Mouse (Mus musculus) spleen, adult 18-20 months (tissue): ENCODE results near the gene Gbx2.

Experiments used
- DNase-seq, 2 experiments: peaks; one replicate each; pipeline ENCODE4 v3.0.0; 2022; ENCODE audit warnings: mixed read lengths in 2 of 2

Gbx2 gene

DNA sequence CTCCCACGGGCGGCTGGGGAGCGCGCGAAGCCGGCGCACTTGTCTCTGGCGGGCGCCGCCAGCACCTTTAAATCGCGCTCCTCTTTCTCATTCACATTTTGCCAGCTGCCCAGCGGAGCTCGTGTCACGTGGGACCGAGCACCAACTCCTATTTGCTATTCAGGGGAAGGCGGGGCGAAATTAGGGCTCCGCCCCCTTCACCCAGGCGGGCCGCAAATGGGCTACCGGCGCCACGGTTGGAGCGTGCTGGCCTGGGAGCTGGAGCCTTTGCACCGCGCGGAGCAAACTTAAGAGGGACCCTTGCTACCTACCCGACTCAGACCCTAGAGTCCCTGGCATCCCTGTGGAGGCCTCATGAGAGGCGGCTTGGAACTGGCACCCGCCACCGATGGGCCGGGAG is at the start of gene Gbx2:
TSS of gene Gbx2 (minus strand) at position 60 of the 400 bp plus-strand sequence.
- DNase-seq = no peak

DNA sequence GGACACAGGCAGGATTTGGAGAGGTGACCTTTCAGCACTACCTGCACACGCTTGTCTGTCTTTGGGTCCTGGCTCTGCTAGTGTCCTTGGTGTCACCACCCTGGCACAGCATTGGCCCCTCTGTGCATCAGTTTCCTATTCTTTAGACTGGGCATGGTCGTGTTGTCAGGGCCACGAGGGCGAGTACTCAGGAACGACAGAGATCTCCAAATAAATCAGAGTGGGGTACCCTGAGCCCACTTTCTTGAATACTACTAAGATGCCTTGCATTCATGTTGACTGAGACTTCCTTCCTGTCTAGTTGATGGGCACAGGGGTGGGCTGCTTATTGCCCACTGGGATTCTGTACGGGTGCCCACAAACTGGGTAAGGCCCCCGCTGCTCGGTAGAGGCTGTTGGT is 46.3 kb upstream of the Gbx2 start:
- no peak for DNase-seq

DNA sequence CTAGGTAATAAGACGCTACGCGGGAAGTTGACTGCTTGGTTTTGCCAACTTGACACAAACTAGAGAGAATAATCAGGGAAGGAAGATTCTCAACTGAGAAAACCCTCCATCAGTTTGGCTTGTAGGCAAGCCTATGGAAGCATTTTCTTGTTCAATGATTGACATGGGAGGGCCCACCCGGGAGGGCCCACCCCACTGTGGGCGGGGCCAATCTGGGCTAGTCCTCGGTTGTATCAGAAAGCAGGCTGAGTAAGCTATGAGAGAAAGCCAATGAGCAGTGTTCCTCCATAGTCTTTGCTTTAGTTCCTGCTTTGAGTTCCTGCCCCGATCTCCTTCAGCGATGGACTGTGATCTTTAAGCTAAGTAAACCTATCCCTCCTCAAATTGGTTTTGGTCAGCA is 45.4 kb upstream of the Gbx2 start:
- no peak for DNase-seq

DNA sequence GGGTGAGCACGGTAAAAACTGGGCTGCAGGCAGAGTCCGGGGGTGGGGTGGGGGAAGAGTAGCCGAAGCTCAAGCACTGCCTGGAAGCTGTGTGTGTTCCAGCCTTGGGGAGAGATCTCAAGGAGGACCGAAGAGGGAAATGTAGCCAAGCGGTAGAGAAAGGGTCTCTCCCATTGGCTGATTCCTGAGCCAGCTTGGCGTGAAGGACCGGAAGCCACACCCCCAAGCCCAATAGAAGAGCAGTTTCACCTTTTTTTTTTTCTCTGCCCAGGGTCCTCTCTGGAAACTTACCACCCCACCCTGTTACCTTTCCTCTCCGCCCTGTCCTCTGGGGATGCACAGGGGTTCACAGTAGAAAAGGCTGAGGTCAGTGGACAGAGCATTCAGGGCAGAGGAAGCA is 43.6 kb upstream of the Gbx2 start:
- no peak for DNase-seq

DNA sequence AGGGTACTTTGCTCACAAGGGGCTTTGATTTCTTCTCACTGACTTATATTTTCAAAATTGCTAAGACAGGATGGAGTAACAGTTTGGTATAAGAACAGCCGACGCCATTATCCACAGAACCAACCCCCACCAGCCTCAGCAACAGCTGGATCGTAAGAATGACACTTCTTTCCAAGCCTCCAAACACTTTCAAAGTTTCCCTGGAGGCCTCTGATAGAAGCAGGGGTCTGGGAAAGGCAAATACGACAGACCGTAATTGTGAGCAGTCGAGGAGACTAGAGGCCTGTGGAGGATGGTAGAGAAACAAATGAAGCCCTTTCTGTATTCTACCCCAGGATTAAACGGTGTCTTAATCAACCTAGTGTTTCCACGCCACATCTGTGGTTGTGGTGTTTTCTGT is 40.9 kb upstream of the Gbx2 start:
- no peak for DNase-seq

DNA sequence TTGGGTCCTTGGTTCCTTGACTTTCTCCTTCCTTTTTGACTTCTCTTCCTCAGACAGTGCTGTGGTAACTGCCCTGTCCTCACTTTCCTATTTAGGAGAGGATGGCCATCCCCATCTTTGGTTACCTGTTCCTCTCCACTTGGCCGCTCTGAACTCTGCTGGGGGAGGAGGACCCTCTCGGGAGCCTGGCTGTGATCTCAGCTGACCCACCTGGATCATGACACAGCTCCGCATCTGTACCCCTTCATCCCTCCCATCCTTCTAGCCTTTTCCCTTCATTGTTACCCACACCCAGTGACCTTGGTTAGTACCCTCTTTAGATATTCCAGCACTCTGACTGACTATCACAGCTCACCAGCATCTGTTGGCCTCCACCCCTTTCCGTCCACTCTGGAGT is 38.7 kb upstream of the Gbx2 start:
- DNase-seq = no peak

DNA sequence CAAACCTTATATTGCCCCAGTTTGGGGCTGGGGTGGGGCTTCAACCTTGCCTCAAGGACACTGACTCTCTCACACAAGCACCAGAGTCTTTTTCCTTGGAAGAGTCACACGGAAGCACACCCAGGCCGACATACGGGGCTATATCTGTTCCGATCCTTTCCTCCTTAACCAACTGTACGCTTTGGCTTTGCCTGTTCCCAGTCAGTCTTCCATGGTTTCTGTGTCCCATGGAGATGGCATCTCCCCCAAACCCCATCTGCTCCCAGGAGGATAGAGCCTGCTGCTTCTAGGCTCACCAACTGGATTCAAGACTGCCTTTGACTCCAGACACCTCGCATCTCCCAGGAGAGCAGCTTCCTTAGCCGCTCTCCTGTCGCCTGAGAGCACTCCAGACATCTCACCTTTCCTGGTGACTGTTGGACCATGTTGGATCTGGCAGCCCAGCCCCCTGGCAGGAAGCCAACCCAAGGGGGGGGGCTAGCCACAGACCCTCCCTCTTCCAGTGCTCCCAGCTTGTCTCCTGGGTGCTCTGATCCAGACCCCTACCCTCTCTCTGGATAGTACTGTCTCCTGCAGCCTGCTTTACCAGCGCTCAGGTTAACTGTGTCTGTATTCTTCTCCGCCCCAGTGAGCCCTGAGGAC is 38.2 kb upstream of the Gbx2 start:
- no peak for DNase-seq

DNA sequence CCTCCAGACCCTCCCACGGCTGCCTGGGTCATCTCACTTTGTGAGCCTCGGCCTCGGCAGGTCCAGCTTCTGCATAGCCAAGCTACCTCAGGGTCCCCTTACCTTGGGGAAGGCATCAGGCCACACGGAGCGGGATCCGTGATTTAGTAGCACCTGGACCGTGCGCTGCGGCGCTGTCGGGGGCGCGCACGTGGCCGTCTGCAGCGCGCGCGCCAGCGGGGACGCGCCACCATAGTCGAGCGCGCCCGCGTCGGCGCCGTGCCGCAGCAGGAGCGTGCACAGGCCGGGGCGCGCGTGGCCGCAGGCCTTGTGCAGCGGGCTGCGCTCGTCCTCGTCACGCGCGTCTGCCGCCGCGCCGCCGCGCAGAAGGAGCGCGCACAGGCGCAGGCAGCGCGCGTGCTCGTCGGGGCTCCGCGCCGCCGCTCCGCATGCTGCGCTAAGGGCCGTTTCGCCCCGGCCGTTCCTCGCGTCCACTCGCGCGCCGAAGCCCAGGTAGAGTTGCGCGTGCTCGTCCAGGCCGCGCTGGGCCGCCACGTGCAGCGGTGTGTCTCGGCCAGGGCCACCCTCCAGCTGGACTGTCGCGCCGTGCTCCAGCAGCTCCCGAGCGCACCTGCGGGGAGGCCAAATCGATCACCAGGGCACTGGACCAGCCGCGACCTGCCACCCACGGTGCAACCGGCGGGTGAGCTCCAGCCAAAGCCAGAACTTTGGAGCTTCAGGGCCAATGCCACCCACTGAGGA is 37.3 kb upstream of the Gbx2 start:
- no peak for DNase-seq

DNA sequence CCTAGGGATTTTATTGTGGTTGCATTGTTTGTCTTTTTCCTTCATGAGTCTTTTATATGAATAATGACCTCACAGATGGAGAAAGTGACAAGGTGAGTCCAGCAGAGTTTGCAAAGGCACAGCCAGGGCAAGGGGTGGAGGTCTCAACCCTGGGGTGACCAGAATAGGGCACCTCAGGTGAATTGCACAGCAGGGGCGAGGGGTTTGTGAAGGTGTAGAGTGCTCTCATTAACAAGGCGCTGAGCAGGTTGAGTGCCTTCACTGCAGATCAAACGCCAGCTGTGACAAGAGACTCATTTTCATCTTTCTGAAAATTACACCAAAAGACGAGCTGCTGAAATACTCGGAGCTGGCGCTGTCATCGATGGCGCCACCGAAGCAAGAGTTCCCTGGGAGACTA is 36.6 kb upstream of the Gbx2 start:
- DNase-seq = no peak

DNA sequence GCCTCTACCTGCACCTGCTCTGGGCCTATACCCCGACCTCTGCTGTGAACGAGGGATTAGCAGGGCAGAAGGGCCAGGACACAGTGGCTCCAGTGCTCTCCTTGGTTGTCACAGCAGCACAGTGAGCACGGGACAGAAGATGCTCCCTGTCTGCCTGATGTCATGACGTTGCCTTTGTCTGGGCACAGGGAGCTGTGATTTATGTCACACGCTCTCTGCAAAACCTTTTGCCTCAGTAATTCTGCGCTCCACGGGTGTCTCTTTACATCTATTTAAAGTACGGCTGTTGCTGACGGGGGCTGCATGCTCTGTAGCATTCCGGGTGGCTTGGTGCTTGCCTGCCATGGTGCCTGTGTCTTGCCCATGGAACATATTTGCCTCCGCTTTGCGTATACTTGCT is 33.4 kb upstream of the Gbx2 start:
- no peak for DNase-seq

DNA sequence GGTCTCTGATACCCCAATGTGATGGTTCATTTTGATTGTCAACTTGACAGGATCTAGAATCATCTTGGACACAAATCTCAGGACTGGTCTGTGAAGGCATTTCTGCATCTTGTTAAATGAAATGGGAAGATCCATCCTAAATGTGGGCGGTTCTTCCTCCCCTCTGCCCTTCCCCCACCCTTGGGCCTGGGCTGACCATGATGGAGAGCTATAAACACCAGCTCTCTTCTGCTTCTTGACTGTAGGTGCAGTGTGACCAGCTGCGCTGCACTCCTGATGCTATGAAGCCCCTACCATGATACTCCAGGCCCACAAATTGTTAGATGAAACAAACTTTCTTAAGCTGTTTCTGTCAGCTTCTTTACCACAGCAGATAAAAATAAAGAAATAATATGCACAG is 32.3 kb upstream of the Gbx2 start:
- no peak for DNase-seq

DNA sequence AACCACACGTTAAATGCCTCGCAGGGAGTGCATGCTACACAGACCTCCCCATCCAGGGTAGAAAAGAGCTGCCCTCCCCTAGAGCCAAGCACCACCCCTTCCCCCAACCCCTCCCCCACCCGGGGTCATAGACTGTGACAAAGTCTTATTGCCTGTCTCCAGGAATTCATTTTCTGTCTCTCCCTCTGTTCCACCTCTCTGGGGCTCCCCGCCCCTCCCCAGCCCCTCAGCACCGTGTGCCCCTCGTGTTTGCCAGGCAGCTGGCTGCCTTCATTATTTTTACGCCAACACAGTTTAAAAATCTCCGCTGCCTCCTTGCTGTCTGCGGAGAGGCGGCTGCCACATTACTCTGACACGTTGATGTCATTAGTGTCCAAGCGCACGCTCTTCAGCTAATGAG is 31.1 kb upstream of the Gbx2 start:
- no peak for DNase-seq

DNA sequence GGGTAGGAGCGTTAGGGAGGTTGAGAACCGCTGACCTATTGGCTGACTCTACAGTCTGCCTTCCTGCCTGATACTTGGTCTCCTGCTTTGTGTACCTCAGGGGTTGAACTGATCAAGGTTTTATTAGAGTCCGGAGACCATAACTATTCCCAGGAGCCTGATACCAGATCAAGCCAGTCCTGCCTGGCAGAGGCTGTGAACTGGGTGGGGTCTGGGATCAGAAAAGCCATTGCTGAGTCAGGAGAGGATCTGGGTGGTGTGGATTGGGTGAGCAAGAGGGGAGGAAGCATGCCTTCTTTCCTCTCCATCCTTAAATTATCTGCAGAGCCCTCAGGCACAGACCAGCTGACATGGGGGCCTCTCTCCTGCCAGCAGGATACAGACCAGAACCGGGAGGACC is 28.4 kb upstream of the Gbx2 start:
- no peak for DNase-seq

DNA sequence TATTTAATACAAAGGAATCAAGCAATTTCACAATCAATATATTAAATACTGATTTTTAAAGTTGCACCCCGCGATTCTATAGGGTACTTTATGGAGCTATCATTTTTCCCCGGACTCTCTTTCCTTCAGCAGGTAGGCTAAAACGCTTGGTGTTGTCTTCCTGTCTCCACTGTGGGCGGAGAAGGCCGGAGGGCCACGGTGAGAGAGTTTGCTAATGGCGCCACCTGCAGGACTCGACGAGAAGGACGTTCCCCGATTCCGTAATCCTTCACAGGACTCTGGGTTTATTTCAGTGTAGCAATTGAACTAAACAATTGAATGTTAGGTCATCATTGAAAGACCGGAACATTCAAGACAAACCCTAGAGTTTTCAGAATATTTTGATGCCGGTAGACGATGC is 12.2 kb upstream of the Gbx2 start:
- peak in 1 of 2 experiments; percentile 48 for DNase-seq

DNA sequence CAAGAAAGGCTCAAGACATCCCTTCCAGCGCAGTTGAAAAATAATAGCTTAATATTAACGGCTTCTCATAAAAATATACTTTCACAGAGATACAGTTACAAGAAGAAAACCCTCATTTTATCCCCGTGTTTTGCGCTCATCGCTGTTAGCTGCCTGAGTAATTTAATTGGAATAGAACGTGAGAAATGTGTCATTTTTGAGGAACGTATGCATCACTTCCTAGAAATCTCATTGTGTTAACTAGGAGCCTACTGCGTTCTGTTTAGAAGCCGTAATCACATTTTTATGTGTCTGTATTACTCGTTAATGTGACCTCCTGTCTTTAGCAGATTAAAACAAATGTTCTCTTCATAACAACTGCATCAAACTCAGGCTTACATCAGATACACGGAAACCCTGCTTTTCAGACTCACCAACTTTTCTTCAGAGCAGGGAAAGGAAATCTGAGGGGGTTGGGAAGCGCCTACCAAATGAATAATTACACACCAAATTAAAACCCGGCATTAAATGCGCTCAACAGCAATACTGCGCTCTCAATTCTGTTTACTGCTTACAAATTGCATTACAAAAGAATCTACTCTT is 11.5 kb upstream of the Gbx2 start:
- DNase-seq = no peak

DNA sequence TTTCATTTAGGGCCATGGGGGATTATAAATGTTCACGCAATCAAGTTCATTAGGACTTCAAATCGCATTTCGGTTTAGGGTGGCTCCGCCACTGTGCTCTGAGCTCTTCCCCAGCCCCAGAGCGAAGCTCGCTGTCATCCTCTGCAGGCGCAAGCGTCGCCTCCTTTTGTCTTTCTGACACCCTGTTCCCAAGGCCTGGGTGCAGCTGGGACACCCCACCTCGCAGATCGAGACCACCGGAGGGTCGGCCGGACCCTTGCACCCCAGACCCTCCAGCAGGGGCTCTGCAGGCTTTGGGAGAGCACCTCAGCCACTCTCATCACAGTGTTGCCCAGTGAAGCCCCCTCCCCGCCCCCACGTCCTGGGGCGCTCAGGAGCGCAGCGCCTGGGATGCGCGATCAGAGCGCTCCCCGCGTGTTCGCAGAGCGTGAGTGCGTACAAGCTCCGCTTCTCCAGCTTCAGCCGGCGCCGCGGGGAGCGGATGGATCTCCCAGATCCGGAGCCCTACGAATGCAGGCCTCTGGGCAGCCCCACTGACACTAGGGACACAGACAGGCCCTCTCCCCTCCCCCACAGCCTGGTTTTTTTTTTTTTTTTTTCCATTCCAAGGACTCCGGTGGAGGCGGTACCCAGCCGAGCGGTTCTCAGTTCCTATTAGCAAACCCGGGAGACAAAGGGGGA is 10.9 kb upstream of the Gbx2 start:
- DNase-seq = no peak

DNA sequence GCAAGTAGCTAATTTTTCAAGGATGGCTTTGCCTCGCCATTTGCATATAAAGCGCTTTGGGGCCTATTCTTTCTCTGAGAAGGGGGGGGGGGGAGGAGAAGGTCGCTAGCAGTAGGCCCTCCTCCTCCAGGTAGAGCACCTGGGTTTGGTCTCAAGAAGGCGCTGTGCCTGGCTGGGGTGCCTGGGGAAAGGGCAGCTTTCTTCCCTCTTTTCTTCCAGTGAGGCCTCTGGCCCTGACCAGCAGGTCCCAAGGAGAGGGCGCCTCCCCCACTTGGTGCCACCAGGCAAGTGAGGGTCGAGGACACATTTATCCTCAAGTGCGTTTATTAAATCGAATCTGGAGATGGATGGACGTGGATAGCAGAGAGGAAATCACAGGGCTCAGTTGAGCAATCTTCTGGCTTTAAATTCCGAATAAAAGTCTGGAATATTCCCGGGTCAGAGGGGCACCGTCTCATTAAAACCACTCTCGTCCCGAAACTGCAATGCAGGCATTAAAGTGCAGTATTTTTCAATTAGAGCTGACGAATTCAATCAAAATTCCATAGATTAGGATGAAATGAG is 10.1 kb upstream of the Gbx2 start:
- DNase-seq = no peak

DNA sequence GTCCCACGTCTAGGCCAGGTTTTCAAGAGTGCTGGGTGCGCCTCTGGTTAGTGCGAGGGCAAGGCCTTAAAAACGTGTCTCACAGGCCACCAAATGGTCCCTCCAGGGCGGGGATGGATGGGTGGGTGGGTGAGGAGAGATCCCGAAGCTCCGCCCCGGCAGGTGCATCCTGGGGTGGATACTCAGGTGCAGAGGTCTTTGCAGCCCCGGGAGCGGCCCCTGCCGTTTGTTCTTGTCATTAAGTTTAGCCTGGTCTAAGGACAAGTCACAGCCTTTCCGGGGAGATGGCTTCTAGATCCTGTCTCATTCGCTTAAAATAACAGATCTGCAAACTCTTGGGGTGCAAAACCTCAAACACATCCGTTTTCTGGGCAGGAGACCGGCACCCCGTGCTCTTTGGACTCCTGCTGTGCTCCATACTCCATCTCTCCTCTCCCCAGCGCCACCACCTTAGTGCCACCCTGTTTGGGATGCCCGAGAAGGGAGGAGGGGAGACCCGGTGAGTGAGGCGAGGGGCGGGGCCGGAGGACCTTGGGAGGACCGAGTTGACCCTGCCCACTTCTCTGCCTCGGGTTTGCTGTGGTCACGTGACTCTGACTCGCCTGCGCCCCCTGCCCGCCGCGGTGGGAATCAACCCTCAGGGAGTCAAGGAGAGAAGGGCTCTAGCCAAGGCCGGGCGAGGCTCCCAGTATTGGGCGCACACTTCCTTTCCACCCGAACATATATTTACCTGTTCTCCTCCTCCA is 9.2 kb upstream of the Gbx2 start:
- DNase-seq = peak in 1 of 2 experiments; percentile 28

DNA sequence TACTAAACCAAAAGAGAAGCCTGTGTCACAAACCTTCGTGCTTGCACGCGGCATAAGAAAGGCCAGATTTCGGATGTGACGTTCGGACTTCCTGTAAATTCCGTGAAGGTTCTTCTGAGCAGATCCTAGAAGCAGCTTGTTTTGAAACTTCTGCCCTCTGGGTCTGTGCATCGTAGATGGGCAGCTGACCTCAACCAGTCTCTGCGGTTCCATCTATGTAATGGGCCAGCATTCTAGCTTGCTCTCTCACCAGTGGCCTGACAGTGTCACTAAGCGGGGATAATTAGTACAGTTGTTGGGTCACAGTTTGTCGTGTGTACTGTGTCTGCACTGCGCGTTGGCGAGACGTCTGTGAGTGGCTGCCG is 8.6 kb upstream of the Gbx2 start:
- no peak for DNase-seq

DNA sequence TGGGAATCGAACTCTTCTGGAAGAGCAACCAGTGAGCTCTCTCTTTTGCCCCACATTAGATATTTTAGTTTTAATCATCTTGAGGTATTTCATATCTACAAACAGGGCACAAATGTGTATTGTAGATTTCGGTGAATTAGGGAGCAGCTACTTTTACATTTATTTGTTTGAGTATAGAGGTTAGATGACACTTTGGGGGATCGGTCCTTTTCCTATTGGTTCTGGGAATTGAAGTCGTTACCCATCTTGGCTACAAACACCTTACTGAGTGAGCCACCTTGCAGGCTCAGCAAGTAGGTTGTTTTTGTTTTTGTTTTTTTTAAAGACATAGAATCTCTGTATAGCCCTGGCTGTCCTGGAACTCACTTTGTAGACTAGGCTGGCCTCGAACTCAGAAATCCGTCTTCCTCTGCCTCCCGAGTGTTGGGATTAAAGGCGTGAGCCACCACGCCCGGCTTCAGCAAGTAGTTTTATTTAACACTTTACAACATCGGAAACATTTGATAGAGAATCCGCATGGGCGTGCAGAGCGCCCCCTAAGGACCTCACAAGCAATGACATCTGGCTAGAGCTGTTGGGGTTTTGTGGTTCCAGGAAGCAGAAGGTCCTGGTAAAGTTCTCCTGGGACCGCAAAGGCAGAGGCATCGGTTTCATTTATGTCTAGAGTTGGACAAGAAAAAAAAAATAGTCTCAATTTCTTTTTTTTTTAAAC is 8.1 kb upstream of the Gbx2 start:
- no peak for DNase-seq

DNA sequence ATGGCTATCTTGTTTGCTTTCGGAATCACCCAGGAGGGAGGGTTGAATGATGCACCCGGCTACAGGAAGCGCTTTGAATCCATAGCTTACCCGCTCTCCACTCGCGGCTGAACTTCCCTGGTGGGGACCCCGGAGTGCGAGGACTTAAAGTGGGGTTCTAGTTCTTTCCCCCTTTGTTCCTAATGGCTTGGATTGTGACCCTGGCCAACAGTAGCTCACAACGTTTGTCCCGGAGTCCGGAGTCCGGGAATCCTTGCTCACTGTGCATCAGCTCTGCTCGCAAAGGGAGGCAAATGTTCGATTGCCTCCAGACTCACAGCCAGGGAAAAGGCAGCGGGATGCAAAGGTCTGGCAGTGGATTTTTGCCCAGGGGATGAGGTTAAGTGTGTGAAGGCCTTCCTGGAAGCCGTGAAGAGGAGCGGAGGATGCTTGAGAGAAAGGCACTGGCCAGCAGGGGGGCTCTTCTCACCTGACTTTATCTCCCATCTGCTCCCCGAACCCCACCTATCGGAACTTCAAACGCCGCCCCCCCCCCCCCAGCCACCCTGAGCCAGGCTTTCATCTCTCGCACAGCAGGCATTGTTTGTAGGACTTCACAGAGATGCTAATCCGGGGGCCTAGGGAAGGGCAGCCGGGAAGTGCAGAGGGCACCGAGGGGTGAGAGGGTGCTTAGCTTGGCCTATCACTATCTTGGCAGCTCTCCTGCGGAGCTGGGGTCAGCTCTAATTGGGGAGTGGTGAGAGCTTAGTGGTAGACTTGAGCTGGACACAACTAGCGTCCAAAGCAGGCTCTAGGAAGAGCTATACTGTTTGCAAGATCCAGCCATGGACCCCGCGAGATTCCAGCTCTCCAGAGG is 4.7 kb upstream of the Gbx2 start:
- DNase-seq = no peak
